Mouse (Mus musculus): ENCODE measurements at regions not wholly inside any gene's neighbourhood (a gene's known extent, or its start where the extent isn't known, plus 50 kb on each side); places are given as distances from the start of the nearest gene placed in this dataset.
A peak's percentile ranks its signal among the peaks of the same experiment; 100 is the strongest.

GRCm38 (mm10) chr5:43339671-43340070, 106.7 kb downstream of the Cpeb2 start:
- 49% methylated on average over 7 of the region's 7 CpGs for WGBS
- no peaks in the 10 kb centered on the region for H3K36me3 ChIP-seq (ENCODE audit: control insufficient read depth, insufficient read depth)
- no peak overlapping the region for H3K4me2 ChIP-seq (ENCODE audit: low read depth, low read length)

DNA sequence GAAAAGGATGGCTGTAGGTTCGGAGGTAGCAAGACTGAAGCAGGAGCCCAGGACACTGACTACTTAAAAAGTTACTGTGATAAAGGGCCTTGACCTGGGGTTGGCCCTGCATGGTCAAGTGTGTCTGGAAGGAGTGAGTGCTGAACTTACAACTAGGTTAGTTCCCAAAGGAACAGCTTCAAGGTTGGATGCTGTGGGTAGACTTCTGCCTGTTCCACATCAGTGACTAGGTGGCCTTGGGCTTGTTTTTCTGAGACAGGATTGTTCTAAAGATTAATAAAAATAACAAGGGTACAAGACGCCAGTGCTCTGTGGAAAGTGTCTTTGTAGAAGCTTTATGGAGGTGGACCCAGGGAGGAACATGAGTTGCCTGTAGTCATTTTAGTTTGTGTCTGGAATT, 108.5 kb downstream of the Cpeb2 start:
- H3K27me3 ChIP-seq (ENCODE audit: control insufficient read depth, insufficient read depth, low read length): no peaks in the 10 kb centered on the region
- H3K36me3 ChIP-seq (ENCODE audit: control insufficient read depth, insufficient read depth): no peaks in the 10 kb centered on the region
- no peak overlapping the region for H3K27ac ChIP-seq (ENCODE audit: low read length)
- no peak overlapping the region for H3K4me2 ChIP-seq (ENCODE audit: low read depth, low read length)
- 79% methylated on average over 2 of the region's 2 CpGs for WGBS
- H3K4me1 ChIP-seq (ENCODE audit: control insufficient read depth, insufficient read depth, low read length): no peaks in the 10 kb centered on the region
- no peak overlapping the region for H3K4me3 ChIP-seq (ENCODE audit: low read length)
- H3K9me3 ChIP-seq (replicated peaks; ENCODE audit: control insufficient read depth, low read length): no peaks in the 10 kb centered on the region
- no peak for ATAC-seq (replicated peaks; ENCODE audit: extremely low read depth, insufficient read depth, low FRiP score)
- H3K9ac ChIP-seq (ENCODE audit: low read length): no peak overlapping the region

More at GRCm38 (mm10) chr5:43339671-43340070, 106.7 kb downstream of the Cpeb2 start:
- no peaks in the 10 kb centered on the region for H3K27me3 ChIP-seq (ENCODE audit: control insufficient read depth, insufficient read depth, low read length)
- ATAC-seq (replicated peaks; ENCODE audit: extremely low read depth, insufficient read depth, low FRiP score): no peak
- no peak overlapping the region for H3K27ac ChIP-seq (ENCODE audit: low read length)
- H3K9ac ChIP-seq (ENCODE audit: low read length): no peak overlapping the region
- no peak overlapping the region for H3K4me3 ChIP-seq (ENCODE audit: low read length)
- no peaks in the 10 kb centered on the region for H3K9me3 ChIP-seq (replicated peaks; ENCODE audit: control insufficient read depth, low read length)
- H3K4me1 ChIP-seq (ENCODE audit: control insufficient read depth, insufficient read depth, low read length): no peaks in the 10 kb centered on the region

DNA sequence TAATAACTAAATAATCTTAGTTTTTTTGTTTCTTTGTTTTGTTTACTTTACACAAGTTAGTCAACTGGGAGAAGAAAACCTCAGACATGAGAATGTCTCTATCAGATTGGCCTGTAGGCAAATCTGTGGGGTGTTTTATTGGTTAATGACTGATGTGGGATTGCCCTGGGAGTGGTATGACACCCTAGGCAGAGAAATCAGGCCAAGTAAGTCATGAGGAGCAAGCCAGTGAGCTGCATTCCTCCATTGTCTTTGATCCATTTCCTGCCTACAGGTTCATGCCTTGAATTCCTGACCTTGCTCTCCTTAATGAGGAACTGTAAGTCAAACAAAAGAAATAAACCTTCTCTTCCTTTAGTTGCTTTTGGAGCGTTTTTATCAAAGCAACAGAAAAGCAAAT, 111.5 kb downstream of the Cpeb2 start:
- Histone ChIP-seq H3K36me3 (ENCODE audit: control insufficient read depth, insufficient read depth) (no peaks in the 10 kb centered on the region), H3K4me1 (ENCODE audit: control insufficient read depth, insufficient read depth, low read length) (no peaks in the 10 kb centered on the region), H3K27ac (ENCODE audit: low read length) (no peak overlapping the region), H3K4me3 (ENCODE audit: low read length) (no peak overlapping the region), H3K9ac (ENCODE audit: low read length) (no peak overlapping the region), H3K4me2 (ENCODE audit: low read depth, low read length) (no peak overlapping the region), H3K9me3 (replicated peaks; ENCODE audit: control insufficient read depth, low read length) (no peaks in the 10 kb centered on the region), H3K27me3 (ENCODE audit: control insufficient read depth, insufficient read depth, low read length) (no peaks in the 10 kb centered on the region)
- ATAC-seq (replicated peaks; ENCODE audit: extremely low read depth, insufficient read depth, low FRiP score): no peak
- WGBS: 64% methylated on average over 1 of the region's 1 CpGs

DNA sequence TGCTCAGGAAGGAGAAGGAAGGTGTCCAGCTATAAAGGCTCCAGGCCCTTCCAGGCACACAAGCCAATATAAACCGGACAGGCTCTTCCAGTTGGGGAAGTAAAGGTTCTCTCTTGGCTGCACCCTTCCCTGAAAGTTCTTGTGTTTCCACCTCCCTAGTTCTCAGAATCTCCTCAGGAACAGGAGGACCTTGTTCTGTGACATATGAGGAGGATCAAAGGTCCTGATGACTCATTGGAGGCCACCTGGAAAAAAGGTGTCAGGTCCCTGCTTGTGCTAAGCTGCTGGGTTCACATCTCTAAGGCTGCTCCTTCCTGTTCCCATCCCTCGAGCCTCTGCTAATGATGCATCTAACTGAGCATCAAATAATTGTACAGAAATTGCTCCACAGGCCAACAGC, 118.0 kb downstream of the Cpeb2 start:
- no peak overlapping the region for H3K27ac ChIP-seq (ENCODE audit: low read length)
- H3K9ac ChIP-seq (ENCODE audit: low read length): no peak overlapping the region
- H3K4me1 ChIP-seq (ENCODE audit: control insufficient read depth, insufficient read depth, low read length): peaks cover 12% of the 10 kb centered on the region
- 69% methylated on average over 2 of the region's 2 CpGs for WGBS
- H3K9me3 ChIP-seq (replicated peaks; ENCODE audit: control insufficient read depth, low read length): no peaks in the 10 kb centered on the region
- H3K4me3 ChIP-seq (ENCODE audit: low read length): no peak overlapping the region
- no peaks in the 10 kb centered on the region for H3K36me3 ChIP-seq (ENCODE audit: control insufficient read depth, insufficient read depth)
- no peaks in the 10 kb centered on the region for H3K27me3 ChIP-seq (ENCODE audit: control insufficient read depth, insufficient read depth, low read length)
- H3K4me2 ChIP-seq (ENCODE audit: low read depth, low read length): no peak overlapping the region
- no peak for ATAC-seq (replicated peaks; ENCODE audit: extremely low read depth, insufficient read depth, low FRiP score)

- Histone ChIP-seq H3K9me3 (replicated peaks; ENCODE audit: control insufficient read depth, low read length) (no peaks in the 10 kb centered on the region), H3K27me3 (ENCODE audit: control insufficient read depth, insufficient read depth, low read length) (no peaks in the 10 kb centered on the region), H3K4me3 (ENCODE audit: low read length) (no peak overlapping the region), H3K36me3 (ENCODE audit: control insufficient read depth, insufficient read depth) (no peaks in the 10 kb centered on the region), H3K9ac (ENCODE audit: low read length) (no peak overlapping the region), H3K4me2 (ENCODE audit: low read depth, low read length) (no peak overlapping the region), H3K4me1 (ENCODE audit: control insufficient read depth, insufficient read depth, low read length) (peaks cover 15% of the 10 kb centered on the region), H3K27ac (ENCODE audit: low read length) (no peak overlapping the region)
- no peak for ATAC-seq (replicated peaks; ENCODE audit: extremely low read depth, insufficient read depth, low FRiP score)
- 74% methylated on average over 23 of the region's 23 CpGs for WGBS
Measured at GRCm38 (mm10) chr5:43353021-43353990, 120.3 kb downstream of the Cpeb2 start.

GRCm38 (mm10) chr5:43354351-43354942, 121.5 kb downstream of the Cpeb2 start:
- H3K36me3 ChIP-seq (ENCODE audit: control insufficient read depth, insufficient read depth): no peaks in the 10 kb centered on the region
- 24% methylated on average over 14 of the region's 14 CpGs for WGBS
- H3K9me3 ChIP-seq (replicated peaks; ENCODE audit: control insufficient read depth, low read length): no peaks in the 10 kb centered on the region
- 0 out of 2 replicates have a peak, but pooled peaks have one; percentile 0 for ATAC-seq (replicated peaks; ENCODE audit: extremely low read depth, insufficient read depth, low FRiP score)
- peak overlapping the region; percentile 54 for H3K9ac ChIP-seq (ENCODE audit: low read length)
- H3K27ac ChIP-seq (ENCODE audit: low read length): peak overlapping the region; percentile 97
- H3K4me2 ChIP-seq (ENCODE audit: low read depth, low read length): peak overlapping the region; percentile 65
- H3K4me1 ChIP-seq (ENCODE audit: control insufficient read depth, insufficient read depth, low read length): peaks cover 15% of the 10 kb centered on the region
- H3K4me3 ChIP-seq (ENCODE audit: low read length): peak overlapping the region; percentile 44
- no peaks in the 10 kb centered on the region for H3K27me3 ChIP-seq (ENCODE audit: control insufficient read depth, insufficient read depth, low read length)

DNA sequence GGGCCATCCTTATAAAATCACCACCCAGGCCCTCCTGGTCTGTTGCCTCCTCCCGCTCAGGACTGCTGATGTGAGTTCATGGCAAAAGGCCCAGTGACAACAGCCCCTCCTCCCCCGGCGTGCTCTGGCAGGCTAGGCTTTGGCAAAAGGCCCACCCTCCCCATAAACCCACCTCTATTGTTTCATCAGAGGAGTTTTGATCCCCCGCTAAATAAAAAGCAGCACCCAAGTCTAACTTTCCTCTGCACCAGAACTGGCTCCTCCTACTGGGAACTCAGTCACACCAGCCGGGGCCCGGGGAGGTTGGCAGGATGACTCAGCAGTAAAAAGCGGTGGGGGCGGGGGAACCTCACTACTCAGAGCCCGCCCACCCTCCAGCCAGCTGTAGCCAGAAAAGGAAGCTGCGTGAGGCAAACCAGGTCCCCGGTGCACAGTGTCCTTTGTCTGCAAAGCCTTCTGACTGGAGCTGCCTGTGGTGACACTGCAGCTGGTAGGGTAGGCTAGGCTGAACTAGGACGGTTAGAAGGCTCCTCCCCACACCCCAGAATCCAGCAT, 122.1 kb downstream of the Cpeb2 start:
- Histone ChIP-seq H3K4me2 (ENCODE audit: low read depth, low read length) (peak overlapping the region; percentile 65), H3K9ac (ENCODE audit: low read length) (peak overlapping the region; percentile 54), H3K27me3 (ENCODE audit: control insufficient read depth, insufficient read depth, low read length) (no peaks in the 10 kb centered on the region), H3K36me3 (ENCODE audit: control insufficient read depth, insufficient read depth) (no peaks in the 10 kb centered on the region), H3K9me3 (replicated peaks; ENCODE audit: control insufficient read depth, low read length) (no peaks in the 10 kb centered on the region), H3K27ac (ENCODE audit: low read length) (peak overlapping the region; percentile 97), H3K4me1 (ENCODE audit: control insufficient read depth, insufficient read depth, low read length) (peaks cover 15% of the 10 kb centered on the region), H3K4me3 (ENCODE audit: low read length) (peak overlapping the region; percentile 44)
- ATAC-seq (replicated peaks; ENCODE audit: extremely low read depth, insufficient read depth, low FRiP score): peak; percentile 97
- under 1% methylated on average over 12 of the region's 12 CpGs for WGBS

DNA sequence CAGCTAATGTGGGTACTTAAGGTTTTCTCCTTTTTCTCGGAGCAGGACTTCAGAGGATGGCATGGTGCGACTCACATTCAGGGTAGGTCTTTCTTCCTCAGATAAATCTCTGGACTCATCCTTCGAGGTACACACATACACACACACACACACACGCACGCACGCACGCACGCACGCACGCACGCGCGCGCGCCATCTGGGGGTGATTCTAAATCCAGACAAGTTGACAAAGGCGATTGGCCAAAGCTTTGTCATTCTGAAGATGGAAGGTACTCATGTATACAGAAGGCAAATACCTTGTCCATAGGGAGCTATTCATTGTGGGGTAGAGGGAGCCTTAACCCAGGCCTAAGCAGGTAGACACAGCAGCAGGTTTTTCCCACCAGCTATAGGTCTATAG, 122.9 kb downstream of the Cpeb2 start:
- H3K9ac ChIP-seq (ENCODE audit: low read length): peak overlapping the region; percentile 54
- ATAC-seq (replicated peaks; ENCODE audit: extremely low read depth, insufficient read depth, low FRiP score): no peak
- no peak overlapping the region for H3K4me3 ChIP-seq (ENCODE audit: low read length)

More for the DNA sequence above, 122.9 kb downstream of the Cpeb2 start:
- peak overlapping the region; percentile 65 for H3K4me2 ChIP-seq (ENCODE audit: low read depth, low read length)
- WGBS: 74% methylated on average over 16 of the region's 16 CpGs
- no peaks in the 10 kb centered on the region for H3K36me3 ChIP-seq (ENCODE audit: control insufficient read depth, insufficient read depth)
- H3K27me3 ChIP-seq (ENCODE audit: control insufficient read depth, insufficient read depth, low read length): no peaks in the 10 kb centered on the region
- H3K4me1 ChIP-seq (ENCODE audit: control insufficient read depth, insufficient read depth, low read length): peaks cover 15% of the 10 kb centered on the region
- H3K27ac ChIP-seq (ENCODE audit: low read length): peak overlapping the region; percentile 97
- no peaks in the 10 kb centered on the region for H3K9me3 ChIP-seq (replicated peaks; ENCODE audit: control insufficient read depth, low read length)

Measured in heart, embryonic 16.5 days (tissue).